Mouse (Mus musculus) liver, embryonic 14.5 days (tissue): ENCODE measurements at regions not wholly inside any gene's neighbourhood (a gene's known extent, or its start where the extent isn't known, plus 50 kb on each side); places are given as distances from the start of the nearest gene placed in this dataset.

Experiments used
- ATAC-seq: fragments of 200-750 bp; cut with Nextera tagmentation; 2 replicates; pipeline ENCODE4 v1.8.0; 2017; ENCODE audit warnings: moderate number of reproducible peaks, mild to moderate bottlenecking, moderate library complexity; ENCODE audit not compliant: insufficient read depth
- DNase-seq, 3 experiments: peaks; one replicate each; pipeline ENCODE4 v3.0.0-alpha.2; 2012 to 2013; ENCODE audit warnings: low read depth in 3 of 3, low spot score in 3 of 3
- H3K27ac ChIP-seq: fragments of 300-500 bp; sonication (generic); 2 replicates; pipeline ENCODE4 v1.5.1; 2014; ENCODE audit warnings: moderate library complexity, mild to moderate bottlenecking, control low read depth, inconsistent platforms
- H3K27me3 ChIP-seq: fragments of 300-500 bp; sonication (generic); 2 replicates; pipeline ENCODE4 v1.6.1; 2014; ENCODE audit warnings: mild to moderate bottlenecking, low read length, moderate library complexity; ENCODE audit not compliant: control insufficient read depth, insufficient read depth
- H3K36me3 ChIP-seq: fragments of 300-500 bp; sonication (generic); replicated peaks from 2 replicates; pipeline ENCODE4 v1.6.1; 2014; ENCODE audit warnings: low read depth; ENCODE audit not compliant: control insufficient read depth, insufficient read depth
- H3K4me1 ChIP-seq, 2 experiments: fragments of 200-500 bp in 1 of 2; fragments of 300-500 bp in 1 of 2; sonication (generic) in 1 of 2; replicated peaks; 2 replicates each; pipeline ENCODE4 v1.6.1; 2012 to 2014; ENCODE audit warnings: antibody characterized with exemption in 1 of 2, inconsistent platforms in 1 of 2, low read length in 1 of 2; ENCODE audit not compliant: control insufficient read depth in 2 of 2, insufficient read depth in 2 of 2
- H3K4me2 ChIP-seq: fragments of 300-500 bp; sonication (generic); 2 replicates; pipeline ENCODE4 v1.6.1; 2014; ENCODE audit warnings: low read depth, mild to moderate bottlenecking, control low read depth, moderate library complexity
- H3K4me3 ChIP-seq, 2 experiments: fragments of 200-500 bp in 1 of 2; fragments of 300-500 bp in 1 of 2; sonication (generic) in 1 of 2; 2 replicates each; pipeline ENCODE4 v1.5.1; 2012 to 2014; ENCODE audit warnings: low read depth in 2 of 2, low read length in 2 of 2, mild to moderate bottlenecking in 2 of 2, control low read depth in 1 of 2, inconsistent platforms in 1 of 2, moderate library complexity in 1 of 2; ENCODE audit not compliant: insufficient read depth in 1 of 2
- H3K9ac ChIP-seq: fragments of 300-500 bp; sonication (generic); replicated peaks from 2 replicates; pipeline ENCODE4 v1.6.1; 2014; ENCODE audit warnings: mild to moderate bottlenecking, control low read depth, moderate library complexity
- H3K9me3 ChIP-seq: fragments of 300-500 bp; sonication (generic); 2 replicates; pipeline ENCODE4 v1.6.1; 2016; ENCODE audit warnings: low read length, mixed read lengths; ENCODE audit not compliant: control insufficient read depth
- CTCF ChIP-seq: IDR thresholded peaks from 2 replicates; pipeline ENCODE4 v1.5.1; 2016; ENCODE audit warnings: antibody characterized with exemption, low read depth, control low read depth
- EP300 ChIP-seq: IDR thresholded peaks from 2 replicates; pipeline ENCODE4 v1.6.1; 2016; ENCODE audit warnings: antibody characterized with exemption, low read depth
- WGBS: fragments of 180-500 bp; shearing (Covaris S2); extraction: QIAGEN DNeasy Blood & Tissue Kit; methylation state at CpG from one replicate; pipeline ENCODE4 v1.1.7; 2014; ENCODE audit not compliant: insufficient replicate concordance; 5-methylcytosine and 5-hydroxymethylcytosine counted together

GRCm38 (mm10) chr10:125850370-125850769 is 115.6 kb upstream of the Lrig3 start:
- WGBS = 30% methylated on average over 9 of the region's 9 CpGs
- no peak overlapping the region for H3K4me2 ChIP-seq
- H3K4me3 ChIP-seq = no peak overlapping the region
- ATAC-seq (no peak), DNase-seq (no peak)
- H3K27ac ChIP-seq = no peak overlapping the region
- TF ChIP-seq CTCF = no peak
- H3K9ac ChIP-seq = no peak overlapping the region
- H3K4me1 ChIP-seq = no peaks in the 10 kb centered on the region
- H3K36me3 ChIP-seq = no peaks in the 10 kb centered on the region
- H3K9me3 ChIP-seq = no peaks in the 10 kb centered on the region
- H3K27me3 ChIP-seq = no peaks in the 10 kb centered on the region

- Histone ChIP-seq H3K9ac (no peak overlapping the region), H3K27me3 (no peaks in the 10 kb centered on the region), H3K9me3 (no peaks in the 10 kb centered on the region), H3K4me3 (no peak overlapping the region), H3K27ac (no peak overlapping the region), H3K4me2 (no peak overlapping the region), H3K36me3 (no peaks in the 10 kb centered on the region), H3K4me1 (no peaks in the 10 kb centered on the region)
- TF ChIP-seq CTCF (no peak), EP300 (no peak)
- 64% methylated on average over 9 of the region's 9 CpGs for WGBS
- DNase-seq (no peak), ATAC-seq (no peak)
Observed at GRCm38 (mm10) chr10:125861734-125862133, 104.2 kb upstream of the Lrig3 start.

- no peak for ATAC-seq
- no peak for DNase-seq
- Histone ChIP-seq H3K27ac (no peak overlapping the region), H3K4me3 (no peak overlapping the region), H3K4me2 (no peak overlapping the region), H3K36me3 (no peaks in the 10 kb centered on the region), H3K9me3 (no peaks in the 10 kb centered on the region), H3K27me3 (no peaks in the 10 kb centered on the region), H3K9ac (no peak overlapping the region), H3K4me1 (no peaks in the 10 kb centered on the region)
- WGBS = 66% methylated on average over 6 of the region's 6 CpGs
- TF ChIP-seq CTCF = no peak
- no peak for TF ChIP-seq EP300
Observed at GRCm38 (mm10) chr10:125866346-125866745, 99.6 kb upstream of the Lrig3 start.

- H3K36me3 ChIP-seq = no peaks in the 10 kb centered on the region
- DNase-seq (no peak), ATAC-seq (no peak)
- H3K4me3 ChIP-seq = no peak overlapping the region
- H3K4me1 ChIP-seq = no peaks in the 10 kb centered on the region
- no peak overlapping the region for H3K27ac ChIP-seq
- no peak for TF ChIP-seq CTCF
- H3K4me2 ChIP-seq = no peak overlapping the region
- H3K9me3 ChIP-seq = no peaks in the 10 kb centered on the region
- no peaks in the 10 kb centered on the region for H3K27me3 ChIP-seq
- WGBS = 56% methylated on average over 3 of the region's 3 CpGs
- H3K9ac ChIP-seq = no peak overlapping the region
Observed at GRCm38 (mm10) chr10:125884563-125884962, 81.4 kb upstream of the Lrig3 start.

- H3K9me3 ChIP-seq = no peaks in the 10 kb centered on the region
- ATAC-seq (no peak), DNase-seq (no peak)
- no peak overlapping the region for H3K27ac ChIP-seq
- no peaks in the 10 kb centered on the region for H3K4me1 ChIP-seq
- H3K9ac ChIP-seq = no peak overlapping the region
- no peak overlapping the region for H3K4me2 ChIP-seq
- H3K36me3 ChIP-seq = no peaks in the 10 kb centered on the region
- no peaks in the 10 kb centered on the region for H3K27me3 ChIP-seq
- no peak overlapping the region for H3K4me3 ChIP-seq
- TF ChIP-seq EP300 (no peak), CTCF (no peak)
- WGBS = 47% methylated on average over 6 of the region's 6 CpGs
Observed at GRCm38 (mm10) chr10:125885796-125886195, 80.2 kb upstream of the Lrig3 start.

GRCm38 (mm10) chr10:125892122-125892521 is 73.8 kb upstream of the Lrig3 start:
- DNase-seq (no peak), ATAC-seq (no peak)
- Histone ChIP-seq H3K4me3 (no peak overlapping the region), H3K4me2 (no peak overlapping the region), H3K36me3 (no peaks in the 10 kb centered on the region), H3K4me1 (no peaks in the 10 kb centered on the region), H3K27me3 (no peaks in the 10 kb centered on the region), H3K27ac (no peak overlapping the region), H3K9ac (no peak overlapping the region), H3K9me3 (no peaks in the 10 kb centered on the region)
- WGBS = 62% methylated on average over 7 of the region's 7 CpGs
- TF ChIP-seq CTCF = no peak
- TF ChIP-seq EP300 = no peak
